Mouse (Mus musculus): ENCODE data around the gene Dram1.

DNA sequence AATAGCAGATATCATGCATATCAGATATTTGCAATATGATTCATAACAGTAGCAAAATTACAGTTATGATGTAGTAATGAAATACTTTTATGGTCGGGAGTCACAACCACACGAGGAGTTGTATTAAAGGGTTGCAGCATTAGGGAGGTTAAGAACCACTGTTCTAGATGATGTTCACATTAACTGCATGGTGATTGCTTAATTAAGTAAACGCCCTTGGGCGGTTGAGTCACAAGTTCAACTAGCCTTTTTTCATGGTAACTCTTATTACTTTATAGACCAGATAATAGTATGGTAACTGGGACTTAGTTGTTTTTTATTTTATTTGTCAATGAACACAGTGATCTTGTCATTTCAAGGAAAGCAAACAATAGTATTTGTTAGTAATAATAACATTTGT is 24.1 kb upstream of the Dram1 start:
- TF ChIP-seq CTCF (IDR thresholded peaks at IDR 0.05; ENCODE audit: borderline replicate concordance, insufficient read depth, low read length) (no peak), POLR2A (IDR thresholded peaks at IDR 0.05; ENCODE audit: low read depth, low read length) (no peak)
